Comparison of ENCODE assay signal across 8 mouse cellular contexts in genomic region chr10:126962271-126962965, GRCm38 (mm10). TPM values are rescaled to one million over a fixed set of nuclear protein-coding genes. Genes with fewer than 3 reads are reported as not detected.
DNase-seq lines count a peak whose midpoint lies in the region; ATAC-seq lines count a peak whose summit lies in the region.
"Had no signal": no experiment of that assay in that cellular context is flagged by ENCODE, and none has a peak within 500 bp of the region (broad histone marks: within the 10 kb centered on the region; RNA-seq: fewer than 3 reads in every experiment).

No protein-coding gene starts in this region.

- H3K4me1 ChIP-seq in forebrain, embryonic 13.5 days: peaks cover 22% of the 10 kb centered on the region
- peaks cover 39% of the 10 kb centered on the region for H3K4me1 ChIP-seq in hindbrain, embryonic 10.5 days (replicated peaks)

- H3K27me3 ChIP-seq in forebrain, embryonic 13.5 days: peaks cover 3% of the 10 kb centered on the region; the same call in 1 of the 2 replicates
- peaks cover 35% of the 10 kb centered on the region for H3K27me3 ChIP-seq in hindbrain, embryonic 10.5 days (ENCODE audit: insufficient read depth, poor library complexity, severe bottlenecking)

- no peak overlapping the region for H3K4me3 ChIP-seq in forebrain, embryonic 13.5 days
- peak overlapping the region; percentile 16; the same call in 1 of the 2 replicates for H3K4me3 ChIP-seq in hindbrain, embryonic 10.5 days
- H3K4me3 ChIP-seq: neural tube, embryonic 13.5 days had no signal

- peak; percentile 69 for DNase-seq in R1 (ENCODE audit: low read depth, low spot score)
- DNase-seq in hindbrain, embryonic 10.5 days (ENCODE audit: low spot score): peak; percentile 66
- peak; percentile 58 to 65 for DNase-seq in layer of hippocampus, postnatal 36 days

- H3K36me3 ChIP-seq in forebrain, embryonic 13.5 days (ENCODE audit: poor library complexity, severe bottlenecking): no peaks in the 10 kb centered on the region
- no peaks in the 10 kb centered on the region for H3K36me3 ChIP-seq in hindbrain, embryonic 10.5 days
- H3K36me3 ChIP-seq: neural tube, embryonic 13.5 days had no signal

- H3K27ac ChIP-seq in forebrain, embryonic 13.5 days: peak overlapping the region; percentile 65
- H3K27ac ChIP-seq in hindbrain, embryonic 10.5 days: peak overlapping the region; percentile 31

- peak; percentile 63; the same call in 1 of the 2 replicates for ATAC-seq in cerebellum, adult (ENCODE audit: insufficient number of reproducible peaks, low FRiP score, low TSS enrichment)
- ATAC-seq in forebrain, embryonic 13.5 days: peak; percentile 41; the same call in 1 of the 2 replicates
- 0 out of 2 replicates have a peak, but pooled peaks have one; percentile 13 for ATAC-seq in megakaryocyte progenitor cell, adult 5-6 weeks (replicated peaks; ENCODE audit: poor library complexity)
- ATAC-seq in monocyte, adult 5-6 weeks (replicated peaks; ENCODE audit: insufficient number of reproducible peaks, low FRiP score, low TSS enrichment, poor library complexity, severe bottlenecking): no peak

- peak overlapping the region; percentile 19 for H3K4me2 ChIP-seq in forebrain, embryonic 13.5 days
- H3K4me2 ChIP-seq: neural tube, embryonic 13.5 days had no signal

- H3K9me3 ChIP-seq in forebrain, embryonic 13.5 days (replicated peaks): no peaks in the 10 kb centered on the region
- 0 out of 2 replicates have a peak, but pooled peaks cover 2% of the 10 kb centered on the region for H3K9me3 ChIP-seq in hindbrain, embryonic 10.5 days
- H3K9me3 ChIP-seq: neural tube, embryonic 13.5 days had no signal

- no peak overlapping the region for H3K9ac ChIP-seq in forebrain, embryonic 13.5 days
- H3K9ac ChIP-seq: neural tube, embryonic 13.5 days had no signal

- 27% methylated on average over 15 of the region's 15 CpGs for WGBS in forebrain, embryonic 13.5 days
- WGBS in hindbrain, embryonic 10.5 days: 28% methylated on average over 15 of the region's 15 CpGs

RNA-seq across cellular contexts. Expression of gene Ctdsp2, which starts 16.1 kb away (rescaled TPM):
- 27.8 and 30.9 TPM in 2 replicates for polyA plus RNA-seq in forebrain, embryonic 13.5 days (2015; fragmentation: Nextera tagmentation; extraction: Ambion mirVana)
- polyA plus RNA-seq in hindbrain, embryonic 10.5 days (2016; fragmentation: Nextera tagmentation; extraction: Ambion mirVana): 33.5 and 36.5 TPM in 2 replicates
- total RNA-seq in layer of hippocampus, postnatal 36 days (2021): 100 to 1,000 TPM; 103 to 114 TPM
- 40.3 and 42.1 TPM in 2 replicates for total RNA-seq in megakaryocyte progenitor cell, adult 5-6 weeks (2015)
- 16.1 and 20.9 TPM in 2 replicates for total RNA-seq in megakaryocyte progenitor cell, adult 5-6 weeks (2017)
- total RNA-seq in monocyte, adult 5-6 weeks (2017): 36.2 to 38.6 TPM (median 37.6 TPM) in 3 replicates

RNA-seq across cellular contexts. Expression of gene Avil, which starts 38.1 kb away (rescaled TPM):
- polyA plus RNA-seq in forebrain, embryonic 13.5 days (2015; fragmentation: Nextera tagmentation; extraction: Ambion mirVana): 0.15 and 0.19 TPM in 2 replicates
- polyA plus RNA-seq in hindbrain, embryonic 10.5 days (2016; fragmentation: Nextera tagmentation; extraction: Ambion mirVana): 0.63 and 1.6 TPM in 2 replicates
- total RNA-seq in layer of hippocampus, postnatal 36 days (2021): under 1 TPM; 0.35 to 0.40 TPM
- not detected in 2 replicates for total RNA-seq in megakaryocyte progenitor cell, adult 5-6 weeks (2015)
- total RNA-seq in megakaryocyte progenitor cell, adult 5-6 weeks (2017): 0.03 TPM in 1 of 2 replicates, not detected in the other
- total RNA-seq in monocyte, adult 5-6 weeks (2017): 1.1 to 13.0 TPM (median 4.4 TPM) in 3 replicates
